Mouse (Mus musculus) layer of hippocampus, adult 8-10 months (tissue): ENCODE data around the gene Gm17455. TPM values are rescaled to one million over a fixed set of nuclear protein-coding genes. Genes with fewer than 3 reads are reported as not detected.

Source experiments
- DNase-seq, 2 experiments: peaks; one replicate each; pipeline ENCODE4 v3.0.0; 2022; ENCODE audit warnings: low spot score in 2 of 2
- total RNA-seq, 4 experiments: library from RNA; stranded (reverse); gene quantifications; 2 replicates each; pipeline ENCODE4 v1.2.4; 2022

The Gm17455 gene
- total RNA-seq, 4 experiments from 2014 or later, result 0.45 to 0.55 TPM; not detected in 2

GRCm38 (mm10) chr10:60417041-60417440 is 17.5 kb downstream of the Gm17455 start:
- DNase-seq, result no peak

DNA sequence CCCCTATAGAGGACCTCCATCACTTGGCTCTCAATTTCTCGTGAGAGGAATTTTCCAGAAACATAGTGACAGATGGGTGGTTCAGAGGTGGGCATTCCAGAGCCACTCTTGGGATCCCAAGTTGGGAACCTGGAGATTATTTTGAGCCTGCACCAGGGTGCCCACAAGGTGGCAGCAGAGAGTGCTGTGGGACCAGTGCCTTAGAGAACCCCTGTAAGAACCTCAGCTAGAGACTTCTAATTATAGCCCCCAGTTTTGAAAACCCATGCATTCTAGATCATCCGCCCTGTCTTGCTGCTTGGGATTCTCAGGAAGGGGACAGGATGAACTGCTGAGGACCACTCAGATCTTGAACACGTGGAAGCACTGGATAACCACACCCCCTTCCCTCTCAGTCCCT is 18.6 kb downstream of the Gm17455 start:
- peak; percentile 30 to 74 for DNase-seq

GRCm38 (mm10) chr10:60419624-60420023 is 20.1 kb downstream of the Gm17455 start:
- no peak for DNase-seq

- DNase-seq, result no peak
Observed at GRCm38 (mm10) chr10:60422756-60423155, 23.2 kb downstream of the Gm17455 start.

GRCm38 (mm10) chr10:60430001-60430400 is 30.5 kb downstream of the Gm17455 start:
- no peak for DNase-seq

- no peak for DNase-seq
Observed at GRCm38 (mm10) chr10:60430591-60430990, 31.1 kb downstream of the Gm17455 start.

- no peak for DNase-seq
Observed at GRCm38 (mm10) chr10:60432679-60433078, 33.2 kb downstream of the Gm17455 start.

DNA sequence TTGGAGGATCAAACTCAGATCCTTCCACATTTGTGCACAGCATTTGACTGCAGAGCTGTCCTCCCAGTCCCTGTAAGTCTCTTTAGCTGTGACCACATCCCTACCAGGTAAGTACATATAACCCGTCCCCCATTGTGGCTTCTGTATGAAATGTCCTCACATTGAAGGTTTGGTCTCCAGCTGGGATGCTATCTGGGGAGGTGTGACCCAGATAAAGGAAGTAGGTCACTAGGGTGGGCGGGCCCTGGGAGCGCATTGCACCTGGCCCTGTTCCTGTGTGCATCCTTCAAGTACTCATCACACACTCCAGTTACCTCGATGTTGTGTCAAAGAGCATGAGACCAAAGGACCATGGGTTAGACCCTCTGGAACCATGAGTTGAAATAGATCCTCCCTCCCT is 42.8 kb downstream of the Gm17455 start:
- DNase-seq, result no peak

DNA sequence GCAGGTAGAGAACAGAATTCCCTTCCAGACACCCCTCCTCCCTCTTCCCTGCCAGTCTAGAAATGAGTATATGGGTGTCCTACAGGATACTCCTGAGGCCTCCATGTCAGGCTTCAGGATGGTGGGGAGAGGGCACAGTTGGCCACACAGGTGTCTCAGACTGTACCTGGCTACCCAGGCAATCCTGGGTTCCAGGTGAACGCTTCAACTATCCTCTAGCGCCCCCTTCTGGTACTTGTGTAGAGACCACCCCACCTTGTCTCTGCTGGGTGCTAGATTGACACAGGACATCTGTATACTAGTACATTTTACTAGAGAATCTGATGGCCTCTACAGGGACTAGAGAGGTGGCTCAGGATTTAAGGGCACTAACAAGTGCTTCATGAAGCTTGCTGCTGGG is 43.6 kb downstream of the Gm17455 start:
- no peak for DNase-seq

DNA sequence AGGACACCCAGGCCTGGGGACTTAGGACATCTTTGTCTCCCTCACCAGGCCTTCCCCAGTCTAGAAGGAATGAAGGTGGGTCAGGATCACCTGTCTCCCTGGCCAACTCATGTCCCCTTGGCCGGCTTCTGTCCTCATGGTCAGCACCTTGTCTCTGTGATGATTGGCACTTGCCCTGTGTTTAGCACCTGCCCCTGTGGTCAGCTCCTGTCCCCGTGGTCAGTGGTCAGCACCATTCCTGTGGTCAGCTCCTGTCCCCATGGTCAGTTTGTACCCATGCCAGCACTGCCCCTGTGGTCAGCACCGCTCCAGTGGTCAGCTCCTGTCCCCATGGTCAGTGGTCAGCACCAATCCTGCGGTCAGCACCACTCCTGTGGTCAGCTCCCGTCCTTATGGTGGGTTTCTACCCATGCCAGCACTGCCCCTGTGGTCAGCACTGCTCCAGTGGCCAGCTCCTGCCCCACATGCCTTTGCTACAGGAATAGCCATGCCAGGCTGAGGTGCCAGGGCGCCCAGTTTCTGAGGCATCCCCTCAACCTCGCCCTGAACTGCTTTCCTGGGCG is 45.6 kb downstream of the Gm17455 start:
- DNase-seq, result no peak

DNA sequence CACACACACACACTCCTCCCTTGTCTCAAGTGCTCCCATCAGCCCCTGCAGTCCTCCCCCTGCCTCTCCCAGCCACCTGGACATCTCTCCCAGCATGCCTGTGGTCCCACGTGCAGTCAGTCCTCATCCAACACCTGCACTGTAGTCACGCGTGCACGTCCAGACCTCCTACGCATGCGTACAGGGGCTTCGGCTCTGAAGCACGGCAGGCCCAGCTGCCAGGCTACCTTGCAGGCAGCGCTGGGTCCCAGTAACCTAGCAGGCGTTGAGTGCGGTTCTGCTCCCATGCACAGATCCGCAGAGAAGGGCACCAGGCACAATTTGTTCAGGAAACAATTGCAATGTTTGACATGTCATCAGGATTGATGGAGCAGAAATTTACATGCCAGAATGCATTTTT is 47.7 kb downstream of the Gm17455 start:
- no peak for DNase-seq

Other genes with a start within 250 kb of the Gm17455 start
- gene Chst3, start 180.5 kb upstream of the Gm17455 start, total RNA-seq, result 1 to 10 TPM; 1.3 to 2.5 (median 1.8) TPM
- 1,000 to 10,000 TPM; 1,389 to 1,663 (median 1,484) TPM for gene Psap, start 122.1 kb upstream of the Gm17455 start, total RNA-seq
- 10 to 100 TPM; 17.5 to 84.6 (median 50.1) TPM for gene Vsir, start 52.9 kb upstream of the Gm17455 start, total RNA-seq